Comparison of ENCODE assay signal across 33 mouse cellular contexts in genomic region chr9:58722151-58722550, GRCm38 (mm10). TPM values are rescaled to one million over a fixed set of nuclear protein-coding genes. Genes with fewer than 3 reads are reported as not detected.
"Had no signal": no experiment of that assay in that cellular context is flagged by ENCODE, and none has a peak within 500 bp of the region (broad histone marks: within the 10 kb centered on the region; RNA-seq: fewer than 3 reads in every experiment).

No protein-coding gene starts in this region.

- H3K9ac ChIP-seq: limb, embryonic 12.5 days; limb, embryonic 13.5 days; limb, embryonic 15.5 days; liver, embryonic 12.5 days; liver, embryonic 13.5 days; liver, embryonic 14.5 days; liver, embryonic 15.5 days; liver, postnatal 0 days; lung, embryonic 14.5 days; lung, embryonic 15.5 days; midbrain, embryonic 12.5 days; midbrain, embryonic 13.5 days; neural tube, embryonic 12.5 days had no signal

- H3K27me3 ChIP-seq: limb, embryonic 12.5 days; limb, embryonic 13.5 days; limb, embryonic 15.5 days; liver, embryonic 12.5 days; liver, embryonic 13.5 days; liver, embryonic 15.5 days; lung, embryonic 15.5 days; midbrain, embryonic 12.5 days; midbrain, embryonic 13.5 days; neural tube, embryonic 12.5 days had no signal

- H3K4me3 ChIP-seq: limb, embryonic 10.5 days; limb, embryonic 12.5 days; limb, embryonic 13.5 days; limb, embryonic 15.5 days; liver, embryonic 12.5 days; liver, embryonic 13.5 days; liver, embryonic 15.5 days; lung, embryonic 15.5 days; megakaryocyte, embryonic 14.5 days; midbrain, embryonic 10.5 days; midbrain, embryonic 12.5 days; midbrain, embryonic 13.5 days; myocyte; neural tube, embryonic 12.5 days had no signal

- H3K9me3 ChIP-seq: limb, embryonic 10.5 days; limb, embryonic 12.5 days; limb, embryonic 13.5 days; limb, embryonic 15.5 days; liver, embryonic 15.5 days; lung, embryonic 15.5 days; midbrain, embryonic 10.5 days; midbrain, embryonic 12.5 days; midbrain, embryonic 13.5 days; neural tube, embryonic 12.5 days had no signal

- H3K4me2 ChIP-seq: limb, embryonic 12.5 days; limb, embryonic 13.5 days; limb, embryonic 15.5 days; liver, embryonic 11.5 days; liver, embryonic 12.5 days; liver, embryonic 13.5 days; liver, embryonic 15.5 days; lung, embryonic 14.5 days; lung, embryonic 15.5 days; midbrain, embryonic 12.5 days; midbrain, embryonic 13.5 days; neural tube, embryonic 12.5 days had no signal

- DNase-seq: left cerebral cortex, postnatal 4 days; liver; liver, embryonic 13.5 days; liver, postnatal 0 days; lung, adult 18-20 months; lung, adult 2 months; lung, embryonic 14.5 days; lung, postnatal 10 days; lung, postnatal 14 days; lung, postnatal 36 days; lung, postnatal 4 days; midbrain, embryonic 14.5 days had no signal

- H3K27ac ChIP-seq: limb, embryonic 10.5 days; limb, embryonic 12.5 days; limb, embryonic 13.5 days; limb, embryonic 15.5 days; liver, embryonic 12.5 days; liver, embryonic 13.5 days; liver, embryonic 14.5 days; liver, embryonic 15.5 days; lung, embryonic 15.5 days; macrophage; midbrain, embryonic 10.5 days; midbrain, embryonic 12.5 days; midbrain, embryonic 13.5 days; neural tube, embryonic 12.5 days had no signal

- ATAC-seq: liver, embryonic 12.5 days; liver, postnatal 0 days; lung, postnatal 0 days; midbrain, embryonic 13.5 days; midbrain, embryonic 16.5 days had no signal

- H3K36me3 ChIP-seq: limb, embryonic 10.5 days; limb, embryonic 12.5 days; limb, embryonic 13.5 days; limb, embryonic 15.5 days; liver, embryonic 12.5 days; liver, embryonic 13.5 days; liver, embryonic 15.5 days; lung, embryonic 15.5 days; midbrain, embryonic 10.5 days; midbrain, embryonic 12.5 days; midbrain, embryonic 13.5 days; neural tube, embryonic 12.5 days had no signal

- H3K4me1 ChIP-seq: limb, embryonic 13.5 days; limb, embryonic 15.5 days; lung, embryonic 15.5 days; midbrain, embryonic 12.5 days; midbrain, embryonic 13.5 days; neural tube, embryonic 12.5 days had no signal

RNA-seq across cellular contexts. Expression of gene Rec114, which starts 21.6 kb away (rescaled TPM):
- total RNA-seq: left cerebral cortex, adult 8-10 months; left cerebral cortex, postnatal 14 days; left cerebral cortex, postnatal 25 days had no signal
- polyA plus RNA-seq: macrophage had no signal
